Mouse (Mus musculus): Measurements from ENCODE around the gene Nkd2.

DNA sequence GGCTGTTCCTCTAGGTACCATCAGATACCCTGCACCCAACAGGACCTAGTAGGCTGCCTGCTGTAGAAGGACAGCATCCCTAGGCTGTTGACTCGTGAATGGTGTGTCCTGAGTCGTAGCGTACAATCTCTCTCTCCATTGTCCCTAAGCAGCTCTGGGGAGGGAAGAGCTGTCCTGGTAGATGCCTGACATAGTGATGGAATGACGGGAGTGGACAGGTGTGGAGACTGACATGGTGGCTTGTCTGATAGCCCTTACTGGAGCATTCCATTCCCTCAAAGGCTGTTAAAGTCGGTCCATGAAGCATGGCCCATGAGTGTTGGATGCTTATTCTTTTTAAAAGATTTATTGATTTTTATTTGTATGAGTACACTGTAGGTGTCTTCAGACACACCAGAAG, 42.5 kb downstream of the Nkd2 start:
- no peak for TF ChIP-seq CTCF (IDR thresholded peaks at IDR 0.05; ENCODE audit: insufficient read depth, low read depth, low read length)
- no peak for TF ChIP-seq POLR2A (IDR thresholded peaks at IDR 0.05; ENCODE audit: insufficient read depth, low read depth, low read length)
